Mouse (Mus musculus) limb, embryonic 14.5 days (tissue): ENCODE measurements around the gene Ferd3l. TPM values are rescaled to one million over a fixed set of nuclear protein-coding genes. Genes with fewer than 3 reads are reported as not detected.

Experiments
- ATAC-seq: fragments of 200-750 bp; cut with Nextera tagmentation; 2 replicates; pipeline ENCODE4 v1.8.0; 2017; ENCODE audit warnings: low read depth, moderate number of reproducible peaks, moderate TSS enrichment; ENCODE audit not compliant: low FRiP score
- DNase-seq: peaks from one replicate; pipeline ENCODE4 v3.0.0-alpha.2; 2015; ENCODE audit warnings: low spot score
- H3K27ac ChIP-seq: fragments of 300-500 bp; sonication (generic); replicated peaks from 2 replicates; pipeline ENCODE4 v1.5.1; 2014; ENCODE audit warnings: low read depth, mild to moderate bottlenecking, low read length, moderate library complexity, mixed read lengths
- H3K27me3 ChIP-seq: fragments of 300-500 bp; sonication (generic); 2 replicates; pipeline ENCODE4 v1.6.1; 2014; ENCODE audit warnings: low read length, mixed read lengths; ENCODE audit not compliant: control insufficient read depth, insufficient read depth
- H3K36me3 ChIP-seq: fragments of 300-500 bp; sonication (generic); 2 replicates; pipeline ENCODE4 v1.6.1; 2014; ENCODE audit warnings: mild to moderate bottlenecking, low read length, moderate library complexity, mixed read lengths; ENCODE audit not compliant: control insufficient read depth, insufficient read depth
- H3K4me1 ChIP-seq: fragments of 300-500 bp; sonication (generic); 2 replicates; pipeline ENCODE4 v1.6.1; 2014; ENCODE audit warnings: antibody characterized with exemption, low read length, mixed read lengths; ENCODE audit not compliant: control insufficient read depth, insufficient read depth
- H3K4me2 ChIP-seq: fragments of 300-500 bp; sonication (generic); replicated peaks from 2 replicates; pipeline ENCODE4 v1.6.1; 2014; ENCODE audit warnings: low read depth, mild to moderate bottlenecking, low read length, moderate library complexity; ENCODE audit not compliant: severe bottlenecking
- H3K4me3 ChIP-seq: fragments of 300-500 bp; sonication (generic); replicated peaks from 2 replicates; pipeline ENCODE4 v1.5.1; 2014; ENCODE audit warnings: low read length
- H3K9ac ChIP-seq: fragments of 300-500 bp; sonication (generic); 2 replicates; pipeline ENCODE4 v1.6.1; 2014; ENCODE audit warnings: mild to moderate bottlenecking, low read depth, low read length, moderate library complexity; ENCODE audit not compliant: severe bottlenecking
- H3K9me3 ChIP-seq: fragments of 300-500 bp; sonication (generic); 2 replicates; pipeline ENCODE4 v1.6.1; 2016; ENCODE audit warnings: low read length; ENCODE audit not compliant: control insufficient read depth
- POLR2A ChIP-seq: fragments of 200-500 bp; IDR thresholded peaks from 2 replicates; pipeline ENCODE4 v1.8.0; 2012; ENCODE audit warnings: inconsistent platforms, mild to moderate bottlenecking, moderate library complexity, borderline replicate concordance; ENCODE audit not compliant: insufficient read depth, insufficient read length; ENCODE audit errors: extremely low read depth
- WGBS: fragments of 180-500 bp; shearing (Covaris S2); extraction: QIAGEN DNeasy Blood & Tissue Kit; methylation state at CpG from one replicate; pipeline ENCODE4 v1.1.7; 2014; 5-methylcytosine and 5-hydroxymethylcytosine counted together
- polyA plus RNA-seq, 2 experiments: library from polyadenylated mRNA; depleted of rRNA in 1 of 2; stranded (reverse) in 1 of 2; unstranded in 1 of 2; fragments of >200 nt; fragmentation: Nextera tagmentation in 1 of 2; extraction: Ambion mirVana in 1 of 2; gene quantifications; 2 replicates each; pipeline versions ENCODE4 v1.2.1 to v1.2.3; 2012 to 2014

Gene Ferd3l
- polyA plus RNA-seq, 2 experiments = not detected

DNA sequence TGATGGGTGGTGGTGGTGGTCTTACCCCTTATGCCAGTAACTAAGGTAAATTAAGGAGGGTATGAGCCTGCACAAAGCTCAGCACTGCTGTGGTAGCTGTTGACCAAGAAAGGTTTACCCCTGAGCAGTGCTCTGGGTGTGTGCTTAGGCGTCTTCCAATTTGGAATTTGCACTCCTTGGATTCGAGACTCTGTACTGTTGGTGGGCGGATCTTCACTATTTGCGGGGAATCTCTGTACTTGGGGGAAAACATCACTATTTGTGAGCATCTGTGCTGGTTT is 40.6 kb downstream of the Ferd3l start:
- TF ChIP-seq POLR2A = no peak
- DNase-seq = no peak
- peak overlapping the region; percentile 73 for H3K4me2 ChIP-seq
- peak overlapping the region; percentile 54 for H3K9ac ChIP-seq
- WGBS = 32% methylated on average over 4 of the region's 4 CpGs
- H3K4me3 ChIP-seq = peak overlapping the region; percentile 35
- H3K27me3 ChIP-seq = peaks cover 4% of the 10 kb centered on the region; the same call in 1 of the 2 replicates
- no peak for ATAC-seq
- H3K27ac ChIP-seq = peak overlapping the region; percentile 82
- no peaks in the 10 kb centered on the region for H3K9me3 ChIP-seq
- peaks cover 30% of the 10 kb centered on the region for H3K4me1 ChIP-seq
- H3K36me3 ChIP-seq = no peaks in the 10 kb centered on the region

Other genes starting within 250 kb of the Ferd3l start
- gene Twist1, start 29.2 kb downstream of the Ferd3l start, polyA plus RNA-seq (2012; rRNA removed) = 259 and 340 TPM in 2 replicates
- gene Twist1, start 29.2 kb downstream of the Ferd3l start, polyA plus RNA-seq (2014; fragmentation: Nextera tagmentation; extraction: Ambion mirVana) = 69.7 and 82.4 TPM in 2 replicates